ENCODE assay signal across 25 mouse cellular contexts in genomic region chr11:33910982-33911381, GRCm38 (mm10). TPM values are rescaled to one million over a fixed set of nuclear protein-coding genes. Genes with fewer than 3 reads are reported as not detected.
DNase-seq lines count a peak whose midpoint lies in the region; ATAC-seq and TF ChIP-seq lines count a peak whose summit lies in the region.
"Had no signal": no experiment of that assay in that cellular context is flagged by ENCODE, and none has a peak within 500 bp of the region (broad histone marks: within the 10 kb centered on the region; RNA-seq: fewer than 3 reads in every experiment).

No protein-coding gene starts in this region.

- no peak for TF ChIP-seq CTCF in MEL (IDR thresholded peaks at IDR 0.05 in 2 of 3, conservative IDR thresholded peaks at IDR 0.05 in 1 of 3; ENCODE audit: control insufficient read depth in 1 of 3, insufficient read depth in 1 of 3, low read depth in 2 of 3, low read length in 3 of 3, poor library complexity in 1 of 3, severe bottlenecking in 1 of 3)
- TF ChIP-seq CTCF in liver, postnatal 0 days (IDR thresholded peaks at IDR 0.05; ENCODE audit: low read depth) = no peak
- TF ChIP-seq CTCF in lung, postnatal 0 days (IDR thresholded peaks at IDR 0.05) = no peak

- no peaks in the 10 kb centered on the region for H3K36me3 ChIP-seq in heart, embryonic 11.5 days (ENCODE audit: control insufficient read depth, insufficient read depth, low read length)
- peaks cover 0 to 33% of the 10 kb centered on the region in 2 experiments; a peak in 2 of 4 replicates for H3K36me3 ChIP-seq in MEL (ENCODE audit: control insufficient read depth in 1 of 2, insufficient read depth in 2 of 2, low read length in 2 of 2)
- H3K36me3 ChIP-seq in liver, embryonic 11.5 days (ENCODE audit: control insufficient read depth, insufficient read depth, low read length) = no peaks in the 10 kb centered on the region
- H3K36me3 ChIP-seq in liver, postnatal 0 days (replicated peaks; ENCODE audit: insufficient read depth, low read length) = no peaks in the 10 kb centered on the region
- H3K36me3 ChIP-seq in lung, postnatal 0 days (ENCODE audit: insufficient read depth, low read length) = no peaks in the 10 kb centered on the region
- H3K36me3 ChIP-seq: embryonic facial prominence, embryonic 12.5 days; forebrain, embryonic 12.5 days; kidney, embryonic 15.5 days; lung, embryonic 15.5 days; neural tube, embryonic 12.5 days had no signal

- no peaks in the 10 kb centered on the region for H3K79me2 ChIP-seq in MEL (ENCODE audit: control insufficient read depth, insufficient read depth, low read length, poor library complexity)

- H3K4me1 ChIP-seq in heart, embryonic 11.5 days (ENCODE audit: control insufficient read depth, insufficient read depth, low read length) = peaks cover 16% of the 10 kb centered on the region; the same call in 1 of the 2 replicates
- H3K4me1 ChIP-seq in MEL (ENCODE audit: control insufficient read depth in 1 of 2, insufficient read depth in 2 of 2, low read length in 2 of 2) = peaks cover 20 to 50% of the 10 kb centered on the region in 2 experiments
- 0 out of 2 replicates have a peak, but pooled peaks cover 2% of the 10 kb centered on the region for H3K4me1 ChIP-seq in liver, embryonic 11.5 days (replicated peaks; ENCODE audit: control insufficient read depth, insufficient read depth, low read length)
- no peaks in the 10 kb centered on the region for H3K4me1 ChIP-seq in liver, postnatal 0 days (ENCODE audit: insufficient read depth)
- H3K4me1 ChIP-seq in lung, postnatal 0 days (ENCODE audit: insufficient read depth, low read depth, low read length) = no peaks in the 10 kb centered on the region

- ATAC-seq in heart, embryonic 11.5 days (replicated peaks; ENCODE audit: insufficient number of reproducible peaks, low FRiP score, low TSS enrichment) = peak; percentile 91
- peak; percentile 92 for ATAC-seq in liver, embryonic 11.5 days (replicated peaks; ENCODE audit: low FRiP score)
- ATAC-seq in liver, postnatal 0 days = 0 out of 2 replicates have a peak, but pooled peaks have one; percentile 13
- no peak for ATAC-seq in lung, postnatal 0 days
- ATAC-seq: CD4-positive, CD25-positive, alpha-beta regulatory T cell, adult 4 months; intestine, postnatal 0 days had no signal

- no peak overlapping the region for H3K4me3 ChIP-seq in heart, embryonic 11.5 days (ENCODE audit: low read depth, low read length)
- H3K4me3 ChIP-seq in MEL (ENCODE audit: control insufficient read depth in 1 of 2, insufficient read depth in 1 of 2, low read depth in 2 of 2, low read length in 2 of 2) = no peak overlapping the region
- H3K4me3 ChIP-seq in liver, embryonic 11.5 days (ENCODE audit: low read depth, low read length) = no peak overlapping the region
- H3K4me3 ChIP-seq in liver, postnatal 0 days (ENCODE audit: low read depth, low read length) = no peak overlapping the region
- H3K4me3 ChIP-seq in lung, postnatal 0 days (ENCODE audit: low read depth, low read length) = no peak overlapping the region
- H3K4me3 ChIP-seq: embryonic facial prominence, embryonic 12.5 days; erythroblast, embryonic 14.5 days; forebrain, embryonic 12.5 days; kidney, embryonic 15.5 days; lung, embryonic 15.5 days; neural tube, embryonic 12.5 days had no signal

- no peaks in the 10 kb centered on the region for H3K9me3 ChIP-seq in heart, embryonic 11.5 days (replicated peaks; ENCODE audit: control insufficient read depth, low read length)
- no peaks in the 10 kb centered on the region for H3K9me3 ChIP-seq in MEL (replicated peaks; ENCODE audit: insufficient read depth, low read length)
- no peaks in the 10 kb centered on the region for H3K9me3 ChIP-seq in liver, embryonic 11.5 days (ENCODE audit: control insufficient read depth, low read length)
- no peaks in the 10 kb centered on the region for H3K9me3 ChIP-seq in liver, postnatal 0 days (ENCODE audit: low read length)
- no peaks in the 10 kb centered on the region for H3K9me3 ChIP-seq in lung, postnatal 0 days (ENCODE audit: low read length)
- H3K9me3 ChIP-seq: embryonic facial prominence, embryonic 12.5 days; forebrain, embryonic 12.5 days; lung, embryonic 15.5 days; neural tube, embryonic 12.5 days had no signal

- peak in 1 of 2 experiments; percentile 45; a peak in 1 of 4 replicates for TF ChIP-seq POLR2A in MEL (IDR thresholded peaks at IDR 0.05; ENCODE audit: control insufficient read depth in 1 of 2, insufficient read depth in 1 of 2, low read depth in 1 of 2, low read length in 2 of 2, poor library complexity in 1 of 2)

- H3K4me2 ChIP-seq in heart, embryonic 11.5 days = peak overlapping the region; percentile 11; the same call in 1 of the 2 replicates
- no peak overlapping the region for H3K4me2 ChIP-seq in liver, embryonic 11.5 days
- no peak overlapping the region for H3K4me2 ChIP-seq in liver, postnatal 0 days (ENCODE audit: low read depth, low read length)
- no peak overlapping the region for H3K4me2 ChIP-seq in lung, postnatal 0 days (replicated peaks; ENCODE audit: low read depth, low read length)
- H3K4me2 ChIP-seq: embryonic facial prominence, embryonic 12.5 days; forebrain, embryonic 12.5 days; kidney, embryonic 15.5 days; lung, embryonic 15.5 days; neural tube, embryonic 12.5 days had no signal

- peak; percentile 97 to 100 for TF ChIP-seq EP300 in MEL (IDR thresholded peaks at IDR 0.05; ENCODE audit: low read depth in 1 of 2, low read length in 2 of 2)
- TF ChIP-seq EP300 in liver, postnatal 0 days (IDR thresholded peaks at IDR 0.05; ENCODE audit: low read depth) = no peak; the same call in 1 of the 2 replicates
- TF ChIP-seq EP300 in lung, postnatal 0 days (IDR thresholded peaks at IDR 0.05) = no peak

- no peak for DNase-seq in heart, adult 8-10 months (ENCODE audit: low spot score)
- DNase-seq in MEL (ENCODE audit: low read depth, low spot score) = peak; percentile 95
- no peak for DNase-seq in liver, embryonic 11.5 days (ENCODE audit: low spot score)
- DNase-seq in liver, postnatal 0 days = no peak
- no peak for DNase-seq in lung, postnatal 0 days (ENCODE audit: low spot score)
- no peak for DNase-seq in lung, postnatal 25 days (ENCODE audit: low spot score)
- DNase-seq: adrenal gland, postnatal 25 days; cerebellum, adult 9-11 months; gastrocnemius, postnatal 36 days; kidney, postnatal 4 days; midbrain, embryonic 14.5 days; right cerebral cortex, postnatal 14 days; spleen, adult 18-20 months had no signal

- no peak for TF ChIP-seq RAD21 in MEL (IDR thresholded peaks at IDR 0.05; ENCODE audit: low read depth, low read length)

- H3K9ac ChIP-seq in heart, embryonic 11.5 days (ENCODE audit: low read depth, low read length) = no peak overlapping the region
- no peak overlapping the region; the same call in 1 of the 2 replicates for H3K9ac ChIP-seq in MEL (ENCODE audit: control insufficient read depth, low read depth, low read length, poor library complexity, severe bottlenecking)
- H3K9ac ChIP-seq in liver, embryonic 11.5 days (ENCODE audit: low read depth, low read length) = no peak overlapping the region
- no peak overlapping the region for H3K9ac ChIP-seq in liver, postnatal 0 days (replicated peaks)
- H3K9ac ChIP-seq in lung, postnatal 0 days (replicated peaks; ENCODE audit: low read depth) = no peak overlapping the region
- H3K9ac ChIP-seq: embryonic facial prominence, embryonic 12.5 days; forebrain, embryonic 12.5 days; kidney, embryonic 15.5 days; lung, embryonic 15.5 days; neural tube, embryonic 12.5 days had no signal

- 24% methylated on average over 7 of the region's 7 CpGs for WGBS in heart, embryonic 11.5 days (ENCODE audit: insufficient replicate concordance)
- WGBS in liver, embryonic 11.5 days = 46% methylated on average over 7 of the region's 7 CpGs
- WGBS in liver, postnatal 0 days (ENCODE audit: insufficient replicate concordance) = 53% methylated on average over 7 of the region's 7 CpGs
- 59% methylated on average over 7 of the region's 7 CpGs for WGBS in lung, postnatal 0 days

- H3K27me3 ChIP-seq in heart, embryonic 11.5 days (ENCODE audit: control insufficient read depth, insufficient read depth, low read length) = no peaks in the 10 kb centered on the region
- no peaks in the 10 kb centered on the region for H3K27me3 ChIP-seq in MEL (ENCODE audit: control insufficient read depth in 1 of 2, insufficient read depth in 2 of 2, low read length in 2 of 2)
- no peaks in the 10 kb centered on the region for H3K27me3 ChIP-seq in liver, embryonic 11.5 days (replicated peaks; ENCODE audit: control insufficient read depth, insufficient read depth, low read length)
- no peaks in the 10 kb centered on the region for H3K27me3 ChIP-seq in liver, postnatal 0 days (ENCODE audit: insufficient read depth, low read length)
- no peaks in the 10 kb centered on the region for H3K27me3 ChIP-seq in lung, postnatal 0 days (replicated peaks; ENCODE audit: insufficient read depth, low read length)
- H3K27me3 ChIP-seq: embryonic facial prominence, embryonic 12.5 days; neural tube, embryonic 12.5 days had no signal

- peak overlapping the region; percentile 70; the same call in 1 of the 2 replicates for H3K27ac ChIP-seq in heart, embryonic 11.5 days (ENCODE audit: low read depth, low read length)
- peak overlapping the region; percentile 87 for H3K27ac ChIP-seq in MEL (ENCODE audit: control insufficient read depth, low read depth, low read length)
- no peak overlapping the region for H3K27ac ChIP-seq in liver, embryonic 11.5 days (ENCODE audit: low read depth, low read length)
- H3K27ac ChIP-seq in liver, postnatal 0 days (ENCODE audit: low read depth) = no peak overlapping the region
- H3K27ac ChIP-seq in lung, postnatal 0 days (ENCODE audit: low read length) = no peak overlapping the region
- H3K27ac ChIP-seq: embryonic facial prominence, embryonic 12.5 days; forebrain, embryonic 12.5 days; hindbrain, postnatal 0 days; kidney, embryonic 15.5 days; lung, embryonic 15.5 days; macrophage; neural tube, embryonic 12.5 days had no signal

TF ChIP-seq in MEL, 35 proteins besides CTCF, POLR2A, EP300 and RAD21 (continues in another document):
- TF ChIP-seq USF2 (IDR thresholded peaks at IDR 0.05; ENCODE audit: borderline replicate concordance in 1 of 2, insufficient read depth in 1 of 2, low read depth in 1 of 2, low read length in 2 of 2) (no peak), KAT2A (conservative IDR thresholded peaks at IDR 0.05; ENCODE audit: low read depth, low read length) (0 out of 2 replicates have a peak, but pooled peaks have one; percentile 27), ZMIZ1 (IDR thresholded peaks at IDR 0.05; ENCODE audit: low read depth, low read length) (0 out of 2 replicates have a peak, but pooled peaks have one; percentile 38)

RNA-seq across cellular contexts. Expression of gene Kcnmb1, which starts 51.8 kb away (rescaled TPM):
- 6.8 and 7.3 TPM in 2 replicates for polyA plus RNA-seq in heart, embryonic 11.5 days (2014; fragmentation: Nextera tagmentation; extraction: Ambion mirVana)
- total RNA-seq in heart, adult 8-10 months (2022) = 1 to 10 TPM in 1 of 4 experiments, under 1 TPM in 3; 0.44 to 1.1 (median 0.73) TPM
- 0.42 and 0.85 TPM in 2 replicates for total RNA-seq in MEL (2012; rRNA removed)
- polyA plus RNA-seq in MEL (2012; ENCODE audit: insufficient read depth in 1 of 2, insufficient read length in 2 of 2, low read depth in 1 of 2, low replicate concordance in 2 of 2, missing spikeins in 1 of 2) = under 1 TPM in 1 of 2 experiments, not detected in 1; 0.15 TPM
- 0.14 and 0.25 TPM in 2 replicates for polyA plus RNA-seq in liver, embryonic 11.5 days (2014; fragmentation: Nextera tagmentation; extraction: Ambion mirVana)
- polyA plus RNA-seq in liver, postnatal 0 days (2015; fragmentation: Nextera tagmentation; extraction: Ambion mirVana) = 0.02 and 0.05 TPM in 2 replicates
- 0.66 and 0.74 TPM in 2 replicates for polyA plus RNA-seq in lung, postnatal 0 days (2015; fragmentation: Nextera tagmentation; extraction: Ambion mirVana)
- total RNA-seq: hematopoietic stem cell, adult 5-6 weeks had no signal
- polyA plus RNA-seq: erythroblast, embryonic 14.5 days; forebrain, embryonic 12.5 days; macrophage had no signal

Comparison
In these comparisons a context has a peak if more than half of its experiments do, and no peak if none do; other contexts are left out.
1. H3K27ac ChIP-seq: peak in heart, embryonic 11.5 days (single experiment) and MEL (single experiment); none in liver, embryonic 11.5 days (single experiment), liver, postnatal 0 days (single experiment) and lung, postnatal 0 days (single experiment).